Mouse (Mus musculus) lung, postnatal 36 days (tissue): Measurements from ENCODE around the gene Ccdc33.

Source experiments
- DNase-seq: peaks from one replicate; pipeline ENCODE4 v3.0.0; 2022; ENCODE audit warnings: mixed read lengths

The Ccdc33 gene

DNA sequence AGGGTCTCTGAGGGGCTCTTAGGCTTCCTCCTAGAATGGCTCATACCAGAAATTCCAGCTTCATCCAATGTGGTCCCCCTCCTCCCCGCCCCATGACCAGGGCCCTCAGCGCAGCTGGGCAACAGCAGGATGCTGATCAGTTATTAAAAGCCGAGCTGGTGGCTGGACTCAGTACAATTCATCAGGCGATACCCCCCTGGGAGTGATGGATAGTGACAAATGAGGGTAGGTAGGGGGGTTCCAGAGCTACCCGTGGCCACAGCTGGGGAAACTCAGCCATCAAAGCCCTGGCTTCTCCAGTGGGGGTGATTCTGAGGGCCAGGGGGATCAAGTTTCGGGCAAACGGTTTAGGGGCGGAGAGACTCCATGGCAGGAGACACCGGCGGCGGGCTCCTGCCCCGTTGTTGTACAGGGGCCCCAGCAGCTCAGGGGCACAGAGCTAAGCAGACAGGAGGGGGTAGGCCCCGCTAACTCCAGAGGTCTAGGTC, 10.3 kb upstream of the Ccdc33 start:
- no peak for DNase-seq

DNA sequence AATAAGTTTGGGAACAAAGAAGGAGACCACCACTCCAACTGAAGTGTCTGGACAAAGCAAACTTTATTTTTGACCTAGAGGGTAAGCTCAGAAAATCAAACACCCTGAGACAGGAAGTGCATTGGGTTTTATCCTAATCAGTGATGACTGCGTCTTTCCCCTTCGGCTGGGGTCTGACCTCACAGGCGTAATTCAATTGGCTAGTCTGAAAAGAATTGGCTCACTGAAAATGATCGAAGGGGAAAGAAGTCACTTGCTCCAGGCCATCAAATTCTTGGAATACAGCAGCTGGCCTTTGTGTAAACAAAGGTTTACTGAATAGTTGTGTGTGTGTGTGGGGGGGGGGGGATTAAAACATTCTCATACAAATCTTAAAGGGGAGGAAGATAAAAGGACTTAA, 7.2 kb upstream of the Ccdc33 start:
- DNase-seq: no peak

DNA sequence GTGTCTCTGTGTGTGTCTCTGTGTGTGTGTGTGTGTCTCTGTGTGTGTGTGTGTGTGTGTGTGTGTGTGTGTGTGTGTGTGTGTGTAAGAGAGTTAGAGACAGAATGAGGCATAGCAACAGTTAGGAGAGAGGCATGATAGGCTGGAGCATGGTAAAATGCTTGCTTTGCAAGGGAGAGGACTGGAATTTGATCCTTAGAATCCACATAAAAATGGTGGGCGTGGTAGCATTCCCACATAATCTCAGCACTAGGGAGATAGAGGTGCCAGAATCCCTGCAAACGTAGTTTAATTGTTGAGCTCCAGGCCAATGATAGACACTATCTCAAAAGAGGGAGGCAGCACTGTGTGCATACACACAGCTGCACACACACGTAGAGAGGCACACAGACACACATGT, 6.5 kb upstream of the Ccdc33 start:
- DNase-seq: no peak

DNA sequence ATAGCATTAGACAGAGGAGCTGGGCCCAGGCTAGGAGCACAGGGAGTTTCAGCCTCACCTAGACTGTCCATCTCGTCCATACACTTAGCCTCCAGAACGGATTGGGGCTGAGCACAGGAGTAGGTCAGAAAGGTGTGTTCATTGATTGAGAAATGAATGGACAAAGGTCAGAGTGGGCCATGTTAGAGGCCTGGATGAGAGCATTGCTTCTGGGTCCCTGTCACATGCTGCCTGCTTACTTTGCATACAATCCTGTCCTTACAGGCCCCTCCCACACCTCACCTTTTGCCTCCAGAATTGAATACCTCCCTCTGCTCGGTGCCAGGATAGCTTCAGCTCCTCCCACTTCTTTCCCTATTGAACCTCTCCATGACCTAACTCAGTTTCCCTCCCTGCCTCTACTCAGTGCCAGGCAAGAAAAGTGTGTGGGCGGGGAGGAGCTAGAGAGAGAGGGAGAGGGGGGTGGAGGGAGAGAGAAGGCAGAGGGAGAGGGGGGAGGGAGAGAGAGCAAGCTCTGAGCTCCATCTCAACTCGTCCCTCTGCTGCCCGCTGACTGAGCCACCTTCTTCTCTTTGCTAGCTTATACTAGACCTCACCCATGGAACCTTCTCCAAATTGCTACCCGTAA, 2.5 kb downstream of the Ccdc33 start:
- DNase-seq: no peak

DNA sequence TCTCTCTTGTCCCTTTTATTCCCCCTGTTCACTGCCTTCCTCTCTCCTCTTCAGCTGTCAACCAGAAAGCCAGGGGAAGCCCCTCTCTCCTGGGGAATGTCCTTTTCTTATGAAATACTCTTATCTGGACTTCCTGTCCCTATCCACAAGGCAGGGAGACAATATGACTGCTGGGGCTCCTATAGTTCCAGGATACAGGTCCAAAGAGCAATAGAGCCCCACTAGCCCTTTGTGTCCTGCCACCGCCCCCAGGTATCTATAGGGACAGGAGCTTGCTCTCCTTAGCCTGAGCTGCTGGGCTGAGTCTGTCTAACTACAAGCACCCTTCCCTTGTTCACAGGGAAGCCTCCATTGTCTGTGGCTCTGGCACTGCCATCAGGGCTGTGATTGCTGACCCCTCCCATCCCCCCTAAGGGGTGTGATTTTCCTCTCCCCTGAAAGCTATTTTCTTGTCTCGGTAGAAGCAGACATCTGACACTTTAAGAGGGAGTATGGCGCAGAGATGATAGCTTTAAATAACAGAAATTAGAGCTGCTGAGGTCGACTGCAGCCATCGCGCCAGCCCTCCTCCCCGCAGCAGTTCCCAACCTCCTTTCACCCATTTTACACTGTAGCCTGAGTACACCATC, 3.2 kb downstream of the Ccdc33 start:
- DNase-seq: no peak

DNA sequence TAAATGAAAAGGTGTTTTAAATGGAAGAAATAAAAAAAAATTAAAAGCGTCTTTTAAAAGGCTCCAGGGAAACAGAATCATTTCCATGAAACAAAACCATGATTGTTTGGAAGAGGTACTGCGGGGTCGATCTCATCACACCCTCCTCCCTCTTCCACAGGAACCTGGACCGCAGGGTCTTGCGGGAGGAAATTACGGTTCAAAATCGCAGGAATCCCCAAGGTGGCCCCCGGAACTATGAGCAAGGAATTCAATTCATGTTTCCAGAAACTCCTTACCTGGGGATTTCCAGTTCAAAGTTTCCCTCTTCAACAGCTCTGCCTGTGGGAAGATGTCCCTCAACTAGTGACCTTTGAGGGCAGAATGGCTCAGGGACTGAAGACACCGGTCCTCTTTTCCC, 4.6 kb downstream of the Ccdc33 start:
- DNase-seq: no peak

DNA sequence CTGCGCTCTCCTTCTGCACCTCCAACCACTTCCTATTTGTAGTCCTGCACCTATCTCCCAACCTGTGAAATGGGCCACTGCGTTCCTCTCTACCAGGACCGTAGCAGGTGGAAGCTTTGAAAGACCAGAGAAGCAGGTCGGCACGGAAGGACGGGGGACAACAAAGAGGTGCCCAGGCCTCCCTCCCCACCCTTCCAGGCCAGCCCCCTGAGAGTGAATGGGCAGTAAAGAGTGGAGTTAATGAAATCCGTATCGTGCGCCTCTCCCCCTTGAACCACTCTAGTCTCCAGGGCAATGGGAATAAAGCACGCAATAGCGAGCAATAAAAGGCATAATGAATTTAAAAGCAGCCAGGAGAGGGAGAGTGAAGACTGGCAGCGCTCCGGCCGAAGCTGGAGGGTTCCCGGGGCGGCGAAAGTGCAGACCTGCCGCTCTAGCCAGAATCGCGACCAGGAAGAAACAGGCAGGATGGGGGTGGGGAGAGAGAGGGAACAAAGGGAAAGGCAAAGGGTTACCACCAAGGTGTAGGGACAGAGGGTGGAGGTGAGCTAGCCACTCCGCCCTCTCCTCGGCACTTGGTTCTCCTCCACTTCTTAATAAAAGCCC, 5.2 kb downstream of the Ccdc33 start:
- DNase-seq: no peak

DNA sequence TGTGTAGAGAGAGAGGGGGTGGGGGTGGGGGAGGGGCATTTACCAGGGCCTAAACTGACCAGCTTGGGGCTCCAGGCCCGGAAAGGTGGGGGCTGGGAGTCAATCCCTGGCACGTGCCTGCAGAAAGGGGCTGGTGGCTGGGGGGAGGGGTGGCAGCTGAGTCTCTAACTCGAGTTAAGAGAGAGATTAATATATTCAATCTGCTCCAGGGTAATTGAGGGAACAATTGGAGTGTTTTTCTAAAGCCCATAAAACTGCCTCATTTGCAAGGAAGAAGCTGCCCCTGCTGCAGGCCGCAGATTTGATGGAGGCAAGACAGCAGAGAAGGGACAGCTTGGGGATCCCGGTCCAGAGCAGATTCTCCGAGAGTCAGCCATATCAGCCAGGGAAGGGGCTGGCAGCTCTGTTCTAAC, 5.8 kb downstream of the Ccdc33 start:
- DNase-seq: no peak

DNA sequence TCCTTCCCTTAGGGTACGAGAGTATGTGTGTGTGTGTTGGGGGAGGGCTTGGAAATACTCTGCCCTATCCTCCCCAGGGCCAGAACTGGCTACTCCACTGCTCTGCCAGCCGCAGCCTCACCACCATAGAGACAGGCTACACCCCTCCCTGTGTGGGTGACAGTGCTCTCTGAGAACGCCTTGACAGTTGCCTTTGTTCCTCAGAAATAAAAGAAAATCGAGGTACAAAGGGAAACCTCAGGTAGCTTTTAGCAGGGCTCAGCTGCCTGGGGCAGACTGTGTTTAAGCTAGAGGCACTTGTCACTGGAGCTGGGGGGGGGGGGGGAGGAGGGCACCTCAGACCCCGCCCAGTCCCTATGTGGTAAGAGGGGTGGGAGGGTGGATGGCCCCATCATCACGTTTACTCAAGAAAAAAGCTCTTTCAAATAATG, 6.3 kb downstream of the Ccdc33 start:
- DNase-seq: no peak

DNA sequence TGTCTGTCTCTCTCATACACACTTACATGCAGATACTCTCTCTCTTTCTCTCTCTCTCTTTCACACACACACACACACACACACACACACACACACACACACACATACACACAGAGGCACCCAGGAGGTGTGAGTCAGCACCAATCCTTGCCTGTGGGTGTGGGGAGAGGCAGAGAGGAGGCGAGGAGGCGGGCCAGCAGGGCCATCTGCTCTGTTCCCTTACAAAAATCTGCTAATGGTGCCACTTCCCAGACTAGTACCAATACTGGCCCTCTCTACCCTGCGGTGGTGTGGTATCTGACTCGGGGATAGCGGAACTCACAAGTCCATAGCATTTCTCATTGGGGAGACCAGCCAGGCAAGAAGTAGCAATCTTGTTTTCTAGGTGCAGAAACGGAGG, 7.2 kb downstream of the Ccdc33 start:
- DNase-seq: no peak

DNA sequence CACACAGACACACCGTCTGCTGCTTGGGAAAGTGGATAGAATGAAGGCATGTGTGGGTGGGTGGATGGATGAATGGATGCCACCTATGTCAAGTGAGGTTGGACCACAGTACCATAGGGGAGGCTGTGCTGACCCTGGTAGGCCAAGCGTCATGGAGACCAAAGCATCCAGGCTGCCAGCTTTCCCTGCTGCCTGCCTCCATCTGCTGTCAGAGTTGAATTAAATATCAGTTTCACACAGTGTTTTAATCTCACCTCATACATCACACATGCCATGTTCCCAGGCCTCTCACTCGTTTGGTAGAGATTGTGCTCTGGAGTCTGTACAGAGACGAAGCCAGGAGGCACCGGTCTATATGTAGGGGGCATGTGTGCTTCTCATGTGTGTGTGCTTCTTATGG, 7.8 kb downstream of the Ccdc33 start:
- no peak for DNase-seq

DNA sequence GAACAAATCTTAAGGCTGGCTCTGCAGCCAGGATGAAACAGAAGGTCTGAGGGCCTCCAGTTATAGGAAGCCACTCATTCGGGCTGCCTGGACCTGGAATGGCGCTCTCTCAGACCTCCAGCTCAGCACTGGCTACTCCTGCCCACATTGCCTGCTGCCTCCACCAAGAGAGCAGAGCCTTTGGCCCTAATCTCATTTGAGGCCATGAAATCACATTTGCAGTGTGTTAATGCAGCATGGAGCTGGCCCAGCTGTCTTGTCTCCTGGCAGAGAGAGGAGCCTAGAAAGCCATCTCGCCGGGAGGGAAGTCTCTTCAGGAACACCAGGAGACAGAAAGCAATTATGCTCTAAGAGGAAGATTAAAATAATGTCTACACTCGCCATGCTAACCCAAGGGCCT, 11.1 kb downstream of the Ccdc33 start:
- DNase-seq: no peak

DNA sequence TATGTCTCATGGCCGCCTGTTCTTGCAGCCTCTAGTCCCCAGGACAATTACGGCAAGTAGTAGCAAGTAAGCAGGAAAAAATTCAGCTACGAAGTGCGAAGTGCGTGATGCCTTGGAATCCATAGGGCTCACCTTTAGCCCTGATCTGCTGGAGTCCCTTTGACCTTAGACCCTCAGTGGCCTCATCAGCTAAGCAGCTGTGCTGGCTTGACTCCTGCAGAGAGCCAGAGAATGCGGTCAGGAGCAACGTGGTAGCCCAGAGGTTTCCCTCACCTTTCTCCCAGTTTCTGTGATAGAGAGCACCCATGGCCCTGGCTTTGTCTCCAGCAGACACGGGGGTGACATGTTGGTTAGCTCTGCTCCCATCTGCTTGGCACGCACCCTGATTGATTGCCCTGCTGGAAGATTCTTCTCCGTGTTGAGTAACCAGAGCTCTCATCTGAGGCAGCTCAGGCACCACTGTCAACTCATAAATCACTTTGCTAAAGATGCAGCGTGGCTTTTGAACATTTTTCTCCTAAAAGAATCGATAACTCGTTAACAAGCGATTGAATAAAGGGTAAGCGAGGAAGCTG, 12.9 kb downstream of the Ccdc33 start:
- no peak for DNase-seq

DNA sequence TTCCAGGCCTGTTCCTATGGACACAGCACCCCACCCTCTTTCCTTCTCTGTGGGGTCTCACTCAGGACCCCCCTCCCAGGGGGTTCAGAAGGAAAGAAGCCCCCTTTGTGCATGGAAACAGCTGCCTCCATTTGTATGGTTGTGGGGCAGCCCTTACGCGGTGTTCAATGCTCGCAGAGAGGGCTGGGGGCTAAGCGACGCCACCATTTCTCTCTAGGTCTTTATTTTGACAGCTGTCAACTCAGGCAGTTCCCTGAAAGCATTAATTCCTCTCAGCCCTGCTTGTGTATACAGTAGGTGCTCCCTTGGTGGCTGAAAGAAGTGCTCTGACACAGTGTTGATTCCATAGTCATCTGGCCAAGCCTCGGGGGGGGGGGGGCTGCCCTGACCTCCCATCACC, 15.0 kb downstream of the Ccdc33 start:
- no peak for DNase-seq

DNA sequence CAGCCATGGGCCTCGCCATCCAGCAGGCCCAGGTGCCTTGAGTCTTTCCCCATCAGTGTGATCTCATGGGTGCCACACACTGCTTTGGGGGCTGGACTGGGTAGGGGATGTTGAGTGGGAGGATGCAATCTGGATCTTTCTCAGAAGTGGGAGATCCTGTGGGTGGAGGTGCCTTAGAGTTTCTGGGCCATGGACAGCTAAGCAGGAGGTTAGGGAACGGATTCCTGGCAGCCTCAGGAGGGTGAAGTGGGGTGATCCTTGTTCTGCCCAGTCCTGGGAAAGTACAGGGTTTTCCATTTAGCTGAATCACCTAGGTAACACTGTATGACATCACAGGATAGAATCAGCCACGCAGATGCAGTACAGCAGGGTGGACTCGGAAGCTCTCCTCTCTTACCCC, 16.6 kb downstream of the Ccdc33 start:
- DNase-seq: no peak

DNA sequence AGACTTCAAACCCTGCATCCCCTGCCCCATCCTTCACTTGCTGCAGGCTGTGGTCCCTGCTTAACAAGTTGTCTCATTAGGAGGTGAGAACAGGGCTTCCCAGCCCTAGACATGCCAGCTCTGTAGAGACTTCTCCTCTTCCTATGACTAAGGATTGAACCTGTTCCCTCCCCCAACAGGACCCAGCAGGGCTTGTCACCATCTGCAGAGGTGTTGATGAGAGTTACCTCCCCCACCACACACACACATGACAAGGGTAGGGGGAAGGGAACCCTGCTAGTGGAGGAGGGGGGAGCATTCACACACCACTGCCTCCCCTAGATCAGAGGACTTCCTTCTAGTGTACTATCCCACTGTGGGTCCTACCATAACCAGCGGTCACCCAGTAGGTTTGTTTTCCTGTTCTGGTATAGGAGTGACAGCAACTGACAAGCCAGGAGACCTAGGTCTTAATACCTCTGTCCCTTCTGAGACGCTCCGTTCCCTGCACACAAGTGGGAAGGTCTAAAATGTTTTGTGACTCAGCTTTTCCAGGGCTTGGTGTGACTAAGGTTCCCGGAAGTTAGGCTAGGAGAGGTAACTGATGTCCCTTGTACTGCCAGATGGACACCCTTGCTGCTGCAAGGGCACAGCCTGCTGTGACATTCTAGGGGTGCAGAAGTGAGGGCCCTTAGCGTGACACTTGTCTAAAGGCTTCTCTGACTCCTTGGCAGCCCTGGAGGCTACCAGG, 18.6 kb downstream of the Ccdc33 start:
- no peak for DNase-seq

DNA sequence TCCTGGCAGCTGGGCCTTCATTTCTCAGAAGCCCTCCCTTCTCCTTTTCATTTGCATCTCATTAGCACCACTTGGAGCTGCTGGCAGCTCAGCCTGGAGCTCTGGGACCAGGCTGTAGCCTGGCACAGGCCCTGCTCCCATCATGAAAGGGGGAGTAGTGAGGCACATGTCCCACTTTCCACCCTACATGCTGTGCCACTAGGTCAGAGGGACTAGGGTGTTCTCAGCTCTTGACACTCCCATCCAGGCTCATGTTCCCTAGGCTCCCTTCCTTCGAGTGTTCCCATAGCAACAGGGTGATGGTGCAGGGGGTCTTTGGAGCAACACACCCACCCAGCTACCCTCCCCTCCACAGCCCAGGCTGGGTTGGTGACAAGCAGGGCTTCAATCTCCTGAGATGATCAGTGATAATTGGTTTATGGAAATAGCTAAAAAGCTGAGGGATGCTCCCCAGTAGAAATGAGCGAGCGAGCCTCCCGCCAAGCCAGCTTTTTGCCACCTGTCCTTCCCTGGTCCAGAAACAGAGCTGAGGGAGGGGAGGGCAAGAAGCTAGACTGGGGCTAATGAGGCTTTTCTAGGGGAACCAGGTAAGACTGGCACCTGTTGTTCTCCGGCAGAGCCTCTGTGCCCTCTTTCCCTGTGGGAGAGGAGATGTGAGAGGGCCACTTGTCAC, 21.9 kb downstream of the Ccdc33 start:
- DNase-seq: no peak

DNA sequence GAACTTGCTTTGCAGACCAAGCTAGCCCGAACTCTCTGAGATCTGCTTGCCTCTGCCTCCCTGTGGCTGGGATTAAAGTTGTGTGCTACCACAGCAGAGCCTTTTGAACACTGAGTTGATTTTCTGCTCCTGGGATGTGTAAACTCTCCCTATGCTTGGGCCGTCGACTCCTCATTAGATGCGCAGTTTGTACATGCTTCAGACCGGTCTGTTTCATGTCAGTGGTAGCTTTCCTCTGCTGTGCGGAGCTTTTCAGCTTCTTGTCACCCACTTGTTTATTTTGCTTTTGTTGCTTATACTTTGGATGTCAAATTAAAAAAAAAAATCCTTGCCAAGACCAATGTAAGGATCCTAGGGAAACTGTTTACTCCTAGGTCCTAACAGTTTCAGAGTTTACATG, 22.6 kb downstream of the Ccdc33 start:
- no peak for DNase-seq

DNA sequence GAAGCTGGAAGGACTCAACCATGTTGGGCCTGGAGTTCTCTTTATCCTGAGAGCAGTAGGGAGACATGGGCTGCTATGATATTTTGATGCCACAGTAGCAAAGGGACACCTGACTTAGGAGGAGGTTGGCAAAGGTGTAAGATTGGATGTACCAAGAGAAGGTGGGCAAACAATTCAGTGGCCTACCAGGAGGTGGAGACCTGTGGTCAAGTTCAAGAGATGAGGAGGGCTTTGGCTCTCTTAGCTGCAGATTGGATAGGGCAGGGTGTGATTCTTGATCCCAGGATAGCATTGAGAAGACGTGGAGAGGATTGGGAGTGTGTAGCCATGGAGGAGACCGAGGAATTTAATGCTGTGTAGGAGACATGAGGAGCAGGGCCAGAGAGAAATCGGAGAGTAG, 24.8 kb downstream of the Ccdc33 start:
- no peak for DNase-seq

DNA sequence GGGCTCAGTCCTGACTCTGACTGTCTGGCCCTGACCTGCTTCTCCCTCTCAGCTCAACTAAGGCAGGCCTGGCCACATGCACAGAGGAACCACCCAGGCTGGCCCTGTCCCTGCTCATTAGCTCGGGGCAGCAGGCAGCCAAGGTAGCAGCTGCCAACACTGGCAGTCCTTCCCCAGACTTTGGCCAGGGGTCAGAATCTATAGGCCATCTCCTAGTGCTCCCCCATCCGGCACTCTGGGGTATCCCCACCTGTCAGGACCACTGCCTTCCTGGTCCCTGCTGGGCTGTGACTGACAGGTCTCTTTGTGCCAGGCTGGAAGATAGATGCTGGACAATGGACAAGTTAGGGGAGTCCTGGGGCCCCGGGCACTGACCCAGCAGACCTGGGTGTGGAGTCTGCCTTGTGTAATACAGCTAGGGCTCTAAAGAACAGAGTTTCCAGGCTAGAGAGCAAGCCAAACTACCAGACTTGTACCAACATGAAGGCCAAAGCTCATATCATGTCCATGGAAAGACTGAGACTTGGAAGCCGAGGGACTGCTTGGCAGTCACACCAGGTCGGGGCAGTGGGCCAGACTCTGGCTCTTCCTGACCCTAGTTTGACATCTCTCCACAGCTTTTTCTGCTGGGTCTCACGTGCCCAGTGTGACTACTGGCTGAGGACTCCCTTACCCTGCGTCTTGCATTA, 25.9 kb downstream of the Ccdc33 start:
- DNase-seq: peak; percentile 35

DNA sequence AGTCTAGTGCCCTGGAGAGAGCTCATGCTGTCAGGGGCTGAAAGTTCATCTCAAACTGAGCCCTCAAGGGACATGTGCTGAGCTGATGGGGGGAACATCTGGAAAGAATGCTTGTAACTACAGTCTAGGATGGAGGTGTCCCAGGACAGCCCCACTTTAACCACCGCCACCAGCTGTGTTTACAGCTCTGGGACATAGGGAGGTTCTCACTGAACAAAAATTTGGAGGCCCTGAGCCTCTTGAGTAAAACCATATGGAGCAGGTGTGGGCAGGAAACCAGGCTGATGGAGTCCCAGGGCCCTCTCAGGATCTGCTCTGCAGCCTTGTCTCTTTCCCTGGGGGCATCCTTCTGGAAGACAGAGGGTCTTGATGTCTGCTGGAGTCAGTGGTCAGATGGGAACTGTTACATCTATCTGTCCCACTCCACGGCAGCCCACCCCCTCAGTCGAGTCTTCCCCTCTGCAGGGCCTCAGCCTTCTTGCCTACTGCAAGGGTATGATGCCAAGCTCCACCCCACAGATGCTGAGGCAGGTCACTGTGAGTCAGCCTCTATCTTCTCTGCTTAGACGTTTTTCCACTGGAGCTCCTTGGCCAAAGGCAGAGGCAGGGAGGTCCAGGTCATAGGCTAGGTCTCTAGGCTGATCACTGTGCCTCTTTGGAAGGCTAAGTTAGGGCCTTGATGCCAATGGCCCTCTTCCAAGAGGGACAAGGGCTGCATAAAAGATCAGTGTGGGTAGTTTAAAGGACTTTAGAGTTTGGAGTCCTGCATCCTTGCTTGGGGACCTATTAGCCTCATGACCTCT, 26.8 kb downstream of the Ccdc33 start:
- DNase-seq: no peak
